Mouse (Mus musculus) liver, embryonic 14.5 days (tissue): ENCODE results near the gene Cux1. TPM values are rescaled to one million over a fixed set of nuclear protein-coding genes. Genes with fewer than 3 reads are reported as not detected.
A peak's percentile ranks its signal among the peaks of the same experiment; 100 is the strongest.

ENCODE experiments used
- ATAC-seq: fragments of 200-750 bp; cut with Nextera tagmentation; 2 replicates; pipeline ENCODE4 v1.8.0; 2017; ENCODE audit warnings: moderate number of reproducible peaks, mild to moderate bottlenecking, moderate library complexity; ENCODE audit not compliant: insufficient read depth
- DNase-seq, 3 experiments: peaks; one replicate each; pipeline ENCODE4 v3.0.0-alpha.2; 2012 to 2013; ENCODE audit warnings: low read depth in 3 of 3, low spot score in 3 of 3
- H3K27ac ChIP-seq: fragments of 300-500 bp; sonication (generic); 2 replicates; pipeline ENCODE4 v1.5.1; 2014; ENCODE audit warnings: moderate library complexity, mild to moderate bottlenecking, control low read depth, inconsistent platforms
- H3K27me3 ChIP-seq: fragments of 300-500 bp; sonication (generic); 2 replicates; pipeline ENCODE4 v1.6.1; 2014; ENCODE audit warnings: mild to moderate bottlenecking, low read length, moderate library complexity; ENCODE audit not compliant: control insufficient read depth, insufficient read depth
- H3K36me3 ChIP-seq: fragments of 300-500 bp; sonication (generic); replicated peaks from 2 replicates; pipeline ENCODE4 v1.6.1; 2014; ENCODE audit warnings: low read depth; ENCODE audit not compliant: control insufficient read depth, insufficient read depth
- H3K4me1 ChIP-seq, 2 experiments: fragments of 200-500 bp in 1 of 2; fragments of 300-500 bp in 1 of 2; sonication (generic) in 1 of 2; replicated peaks; 2 replicates each; pipeline ENCODE4 v1.6.1; 2012 to 2014; ENCODE audit warnings: antibody characterized with exemption in 1 of 2, inconsistent platforms in 1 of 2, low read length in 1 of 2; ENCODE audit not compliant: control insufficient read depth in 2 of 2, insufficient read depth in 2 of 2
- H3K4me2 ChIP-seq: fragments of 300-500 bp; sonication (generic); 2 replicates; pipeline ENCODE4 v1.6.1; 2014; ENCODE audit warnings: low read depth, mild to moderate bottlenecking, control low read depth, moderate library complexity
- H3K4me3 ChIP-seq, 2 experiments: fragments of 200-500 bp in 1 of 2; fragments of 300-500 bp in 1 of 2; sonication (generic) in 1 of 2; 2 replicates each; pipeline ENCODE4 v1.5.1; 2012 to 2014; ENCODE audit warnings: low read depth in 2 of 2, low read length in 2 of 2, mild to moderate bottlenecking in 2 of 2, control low read depth in 1 of 2, inconsistent platforms in 1 of 2, moderate library complexity in 1 of 2; ENCODE audit not compliant: insufficient read depth in 1 of 2
- H3K9ac ChIP-seq: fragments of 300-500 bp; sonication (generic); replicated peaks from 2 replicates; pipeline ENCODE4 v1.6.1; 2014; ENCODE audit warnings: mild to moderate bottlenecking, control low read depth, moderate library complexity
- H3K9me3 ChIP-seq: fragments of 300-500 bp; sonication (generic); 2 replicates; pipeline ENCODE4 v1.6.1; 2016; ENCODE audit warnings: low read length, mixed read lengths; ENCODE audit not compliant: control insufficient read depth
- CTCF ChIP-seq: IDR thresholded peaks from 2 replicates; pipeline ENCODE4 v1.5.1; 2016; ENCODE audit warnings: antibody characterized with exemption, low read depth, control low read depth
- EP300 ChIP-seq: IDR thresholded peaks from 2 replicates; pipeline ENCODE4 v1.6.1; 2016; ENCODE audit warnings: antibody characterized with exemption, low read depth
- WGBS: fragments of 180-500 bp; shearing (Covaris S2); extraction: QIAGEN DNeasy Blood & Tissue Kit; methylation state at CpG from one replicate; pipeline ENCODE4 v1.1.7; 2014; ENCODE audit not compliant: insufficient replicate concordance; 5-methylcytosine and 5-hydroxymethylcytosine counted together
- polyA plus RNA-seq, 2 experiments: library from polyadenylated mRNA; depleted of rRNA in 1 of 2; stranded (reverse) in 1 of 2; unstranded in 1 of 2; fragments of >200 nt; fragmentation: Nextera tagmentation in 1 of 2; extraction: Ambion mirVana in 1 of 2; gene quantifications; 2 replicates each; pipeline versions ENCODE4 v1.2.1 to v1.2.3; 2012 to 2014

Gene Cux1
- polyA plus RNA-seq, 2 experiments: 9.0 to 12.4 TPM

DNA sequence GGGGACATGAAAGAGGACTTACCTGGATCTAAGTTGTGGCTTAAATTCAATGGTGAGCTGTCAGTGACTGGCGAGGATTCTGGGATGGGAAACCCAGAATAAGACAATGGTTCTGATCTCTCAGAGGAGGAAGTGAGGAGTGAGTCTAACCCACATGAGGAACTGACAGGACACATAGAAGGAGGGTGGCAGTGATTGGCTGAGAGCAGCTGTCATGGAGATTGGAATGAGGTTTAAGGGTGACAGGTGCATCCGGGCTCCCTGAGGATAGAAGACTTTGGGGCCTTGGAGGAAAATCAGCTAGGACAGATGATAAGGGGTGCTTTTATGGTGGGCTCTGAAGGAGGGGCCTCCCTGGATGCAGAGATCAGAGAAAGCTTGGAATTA is 320.8 kb downstream of the Cux1 start, which contains the start of gene Sh2b2:
TSS of gene Sh2b2 (minus strand) at position 105 of the 387 bp plus-strand sequence.
- H3K9ac ChIP-seq: no peak within 1 kb of the TSS
- H3K36me3 ChIP-seq: no peaks in the 10 kb centered on the region
- no peak within 1 kb of the TSS for H3K27ac ChIP-seq
- peak within 1 kb of the TSS; percentile 72 for H3K4me2 ChIP-seq
- 0 out of 4 replicates have a peak, but pooled peaks cover 0 to 3% of the 10 kb centered on the region in 2 experiments for H3K4me1 ChIP-seq
- WGBS: 41% methylated on average over 2 of the region's 2 CpGs
- no peaks in the 10 kb centered on the region for H3K9me3 ChIP-seq
- DNase-seq (no peak), ATAC-seq (no peak)
- peak within 1 kb of the TSS in 1 of 2 experiments; percentile 7; a peak in 1 of 4 replicates for H3K4me3 ChIP-seq
- H3K27me3 ChIP-seq: peaks cover 9% of the 10 kb centered on the region
- no peak for TF ChIP-seq EP300
- TF ChIP-seq CTCF: no peak

DNA sequence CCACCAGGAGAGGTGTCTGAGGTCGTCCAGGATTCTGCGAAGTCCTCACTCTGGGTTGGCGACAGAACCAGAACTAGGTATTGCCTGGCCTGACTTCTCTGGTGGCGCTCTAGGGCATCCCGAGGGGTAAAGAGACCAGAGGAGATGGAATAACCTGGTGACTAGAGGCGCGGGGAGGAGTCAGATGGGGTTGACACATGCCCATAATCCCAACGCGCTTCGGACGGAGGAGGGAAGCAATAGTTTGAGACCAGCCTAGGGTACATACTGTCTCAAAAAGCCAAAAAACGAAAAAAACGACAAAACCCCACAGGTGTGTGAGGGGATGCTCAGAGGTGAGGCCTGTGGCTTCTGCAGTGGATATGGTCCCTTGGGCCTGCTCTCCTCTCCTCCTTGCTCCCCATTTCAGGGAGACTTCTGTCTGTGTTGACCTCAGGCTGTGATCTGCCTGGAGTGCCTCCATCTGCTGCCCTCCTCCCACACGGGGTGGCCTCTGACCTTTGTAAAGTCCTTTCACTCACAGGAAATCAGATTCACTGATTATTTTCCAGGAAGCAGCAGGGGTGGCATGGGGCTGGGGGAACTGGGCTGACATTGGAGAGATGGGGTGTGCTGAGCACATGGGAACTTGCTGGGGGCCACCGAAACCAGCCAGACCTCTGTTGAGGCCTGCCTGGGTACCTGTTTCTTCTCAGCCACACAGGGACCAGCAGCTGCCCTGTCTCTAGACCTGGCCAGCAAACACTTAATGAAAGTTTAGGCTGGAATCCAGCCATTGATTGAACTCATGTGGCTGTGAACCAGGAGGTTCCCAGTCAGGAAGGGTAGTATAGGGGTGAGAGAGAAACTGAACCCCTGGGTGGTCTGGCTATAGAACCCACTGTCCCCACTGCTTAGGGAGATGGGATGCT is 321.5 kb downstream of the Cux1 start:
- Histone ChIP-seq H3K27ac (no peak overlapping the region), H3K4me3 (peak overlapping the region in 1 of 2 experiments; percentile 7; a peak in 1 of 4 replicates), H3K27me3 (peaks cover 9% of the 10 kb centered on the region), H3K9me3 (no peaks in the 10 kb centered on the region), H3K36me3 (no peaks in the 10 kb centered on the region), H3K4me2 (peak overlapping the region; percentile 72), H3K4me1 (0 out of 4 replicates have a peak, but pooled peaks cover 0 to 3% of the 10 kb centered on the region in 2 experiments), H3K9ac (no peak overlapping the region)
- WGBS: 22% methylated on average over 15 of the region's 15 CpGs
- DNase-seq (no peak), ATAC-seq (no peak)
- TF ChIP-seq EP300 (no peak), CTCF (no peak)

DNA sequence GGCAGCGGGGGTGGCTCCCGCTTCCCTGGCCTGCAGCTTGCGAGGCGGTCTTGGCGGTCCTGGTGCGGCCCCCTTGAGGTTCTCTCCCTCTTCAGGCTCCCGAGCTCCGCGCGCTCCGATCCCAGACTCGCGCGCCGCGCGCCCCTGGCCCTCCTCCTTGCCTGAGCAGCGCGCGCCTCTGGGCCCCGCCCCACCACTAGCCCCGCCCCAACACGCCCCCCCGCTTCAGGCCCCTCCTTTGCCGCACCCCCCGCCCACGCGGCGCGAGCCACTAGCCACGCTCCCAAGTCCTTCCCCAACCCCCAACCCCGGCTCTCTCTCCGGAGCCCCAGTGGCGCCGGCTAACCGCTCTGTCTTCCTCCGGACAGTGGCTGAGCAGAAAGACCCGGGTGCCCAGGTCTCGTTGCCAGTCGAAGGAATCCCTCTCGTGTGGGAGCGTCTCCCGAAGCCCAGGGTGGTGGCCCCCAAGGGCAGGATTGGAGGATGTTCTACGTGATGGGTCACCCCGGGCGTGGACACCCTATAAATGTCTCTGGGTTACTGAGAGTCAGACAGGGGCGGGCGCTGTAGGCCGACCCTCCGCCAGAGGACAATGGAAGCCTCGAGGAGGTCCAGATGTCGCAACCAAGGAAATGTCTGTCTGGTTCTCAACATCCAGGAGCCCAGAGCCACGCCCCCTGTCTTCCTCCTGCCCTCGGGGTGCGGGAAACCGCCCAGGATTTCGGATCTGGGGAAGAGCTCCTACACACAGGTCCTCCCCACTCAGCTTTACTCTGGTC is 322.3 kb downstream of the Cux1 start:
- Histone ChIP-seq H3K9me3 (no peaks in the 10 kb centered on the region), H3K4me3 (peak overlapping the region; percentile 47 to 57), H3K4me2 (peak overlapping the region; percentile 72), H3K36me3 (no peaks in the 10 kb centered on the region), H3K9ac (no peak overlapping the region), H3K27ac (no peak overlapping the region), H3K27me3 (peaks cover 9% of the 10 kb centered on the region), H3K4me1 (0 out of 4 replicates have a peak, but pooled peaks cover 0 to 3% of the 10 kb centered on the region in 2 experiments)
- DNase-seq: no peak
- WGBS: under 1% methylated on average over 50 of the region's 57 CpGs
- TF ChIP-seq CTCF: no peak
- no peak for TF ChIP-seq EP300
- ATAC-seq: peak; percentile 61

DNA sequence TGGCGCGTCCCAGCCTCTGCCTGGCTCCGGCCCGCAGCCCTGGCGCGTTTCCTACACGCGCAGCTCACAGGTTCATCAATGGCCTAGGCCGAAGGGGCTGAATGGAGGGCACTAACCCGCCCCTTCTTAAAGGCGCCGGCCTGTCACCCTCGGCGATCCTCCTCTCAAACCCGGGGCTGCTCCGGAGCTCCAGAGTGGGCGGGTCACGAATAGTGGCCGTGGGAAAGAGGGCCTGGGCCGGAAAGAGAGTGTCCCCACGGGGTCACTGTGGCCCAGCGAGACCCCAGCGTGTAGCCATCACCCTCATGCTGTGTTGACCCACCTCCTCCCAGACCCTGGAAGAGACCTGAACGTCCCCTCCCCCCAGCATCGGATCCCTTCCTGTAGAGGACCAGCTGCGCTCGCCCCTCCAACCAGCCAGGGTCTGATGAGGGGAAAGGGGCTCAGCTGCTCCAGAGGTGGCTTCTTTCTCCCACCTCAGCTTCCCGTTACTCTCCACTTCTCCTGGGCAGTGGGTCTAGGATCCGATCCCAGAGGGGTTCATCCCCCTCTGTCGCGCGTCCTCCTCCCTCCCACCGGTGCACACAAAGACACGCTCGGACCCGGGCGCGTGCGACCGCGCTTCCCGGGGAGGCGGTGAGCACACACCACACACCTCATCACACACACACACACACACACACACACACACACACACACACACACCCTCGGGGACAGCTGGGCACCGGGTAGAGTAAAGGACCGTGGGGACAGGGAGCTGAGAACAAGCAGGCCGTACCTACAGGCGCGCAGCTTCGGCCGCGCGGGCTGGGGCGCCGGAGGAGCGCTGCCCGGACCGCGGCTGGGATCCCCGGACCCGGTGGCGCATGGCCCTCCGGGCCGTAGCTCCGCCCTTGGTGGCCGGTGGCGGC is 323.2 kb downstream of the Cux1 start:
- ATAC-seq (peak; percentile 30), DNase-seq (no peak)
- TF ChIP-seq EP300 (no peak), CTCF (no peak)
- peaks cover 9% of the 10 kb centered on the region for H3K27me3 ChIP-seq
- no peak overlapping the region for H3K9ac ChIP-seq
- H3K27ac ChIP-seq: no peak overlapping the region
- under 1% methylated on average over 59 of the region's 67 CpGs for WGBS
- peak overlapping the region; percentile 72 for H3K4me2 ChIP-seq
- H3K36me3 ChIP-seq: no peaks in the 10 kb centered on the region
- peak overlapping the region; percentile 47 to 57 for H3K4me3 ChIP-seq
- H3K9me3 ChIP-seq: no peaks in the 10 kb centered on the region
- H3K4me1 ChIP-seq: 0 out of 4 replicates have a peak, but pooled peaks cover 0 to 3% of the 10 kb centered on the region in 2 experiments
